Mouse (Mus musculus): ENCODE data around the gene Atp1a2. TPM values are rescaled to one million over a fixed set of nuclear protein-coding genes. Genes with fewer than 3 reads are reported as not detected.

Gene Atp1a2
- total RNA-seq, 2 experiments from 2014 or later = 826 to 1,026 TPM

- intact Hi-C loops (cut with DNase I; ENCODE audit: low total_unique reads) = loop anchor here (10.0 kb wide), 1 partner anchor 195 kb away; no protein-coding TSS in a partner anchor
- DNase-seq = peak; percentile 89
Measured at GRCm38 (mm10) chr1:172309699-172310398, 12.0 kb upstream of the Atp1a2 start.

- DNase-seq = no peak
- intact Hi-C loops (cut with DNase I; ENCODE audit: low total_unique reads) = no loop called here
Measured at GRCm38 (mm10) chr1:172308409-172308808, 10.5 kb upstream of the Atp1a2 start.

GRCm38 (mm10) chr1:172307936-172308335 lies 10.1 kb upstream of the Atp1a2 start:
- no peak for DNase-seq

GRCm38 (mm10) chr1:172306885-172307284 lies 9.0 kb upstream of the Atp1a2 start:
- no peak for DNase-seq
- intact Hi-C loops (cut with DNase I; ENCODE audit: low total_unique reads) = no loop called here

More at GRCm38 (mm10) chr1:172307936-172308335, 10.1 kb upstream of the Atp1a2 start:
- intact Hi-C loops (cut with DNase I; ENCODE audit: low total_unique reads) = no loop called here

GRCm38 (mm10) chr1:172306196-172306595 lies 8.3 kb upstream of the Atp1a2 start:
- intact Hi-C loops (cut with DNase I; ENCODE audit: low total_unique reads) = no loop called here
- DNase-seq = no peak

- intact Hi-C loops (cut with DNase I; ENCODE audit: low total_unique reads) = no loop called here
- DNase-seq = no peak
Measured at GRCm38 (mm10) chr1:172305635-172306034, 7.8 kb upstream of the Atp1a2 start.

GRCm38 (mm10) chr1:172305153-172305552 lies 7.3 kb upstream of the Atp1a2 start:
- no peak for DNase-seq

GRCm38 (mm10) chr1:172304443-172304842 lies 6.6 kb upstream of the Atp1a2 start:
- DNase-seq = no peak
- intact Hi-C loops (cut with DNase I; ENCODE audit: low total_unique reads) = no loop called here

More at GRCm38 (mm10) chr1:172305153-172305552, 7.3 kb upstream of the Atp1a2 start:
- intact Hi-C loops (cut with DNase I; ENCODE audit: low total_unique reads) = no loop called here

GRCm38 (mm10) chr1:172302851-172303250 lies 5.0 kb upstream of the Atp1a2 start:
- intact Hi-C loops (cut with DNase I; ENCODE audit: low total_unique reads) = no loop called here
- DNase-seq = no peak

GRCm38 (mm10) chr1:172302311-172302710 lies 4.4 kb upstream of the Atp1a2 start:
- intact Hi-C loops (cut with DNase I; ENCODE audit: low total_unique reads) = no loop called here
- no peak for DNase-seq

- intact Hi-C loops (cut with DNase I; ENCODE audit: low total_unique reads) = no loop called here
- DNase-seq = no peak
Measured at GRCm38 (mm10) chr1:172301180-172301579, 3.3 kb upstream of the Atp1a2 start.

- intact Hi-C loops (cut with DNase I; ENCODE audit: low total_unique reads) = no loop called here
- peak; percentile 73 for DNase-seq
Measured at GRCm38 (mm10) chr1:172300247-172300646, 2.4 kb upstream of the Atp1a2 start.

GRCm38 (mm10) chr1:172299528-172299927 lies 1.7 kb upstream of the Atp1a2 start:
- intact Hi-C loops (cut with DNase I; ENCODE audit: low total_unique reads) = no loop called here
- no peak for DNase-seq

- peak; percentile 68 for DNase-seq
- intact Hi-C loops (cut with DNase I; ENCODE audit: low total_unique reads) = no loop called here
Measured at GRCm38 (mm10) chr1:172296816-172297510, 901 bp downstream of the Atp1a2 start.

GRCm38 (mm10) chr1:172295751-172296197 lies 2.1 kb downstream of the Atp1a2 start:
- intact Hi-C loops (cut with DNase I; ENCODE audit: low total_unique reads) = no loop called here
- DNase-seq = no peak

- intact Hi-C loops (cut with DNase I; ENCODE audit: low total_unique reads) = no loop called here
- no peak for DNase-seq
Measured at GRCm38 (mm10) chr1:172293449-172293848, 4.4 kb downstream of the Atp1a2 start.

- intact Hi-C loops (cut with DNase I; ENCODE audit: low total_unique reads) = no loop called here
- no peak for DNase-seq
Measured at GRCm38 (mm10) chr1:172292880-172293279, 5.0 kb downstream of the Atp1a2 start.

- intact Hi-C loops (cut with DNase I; ENCODE audit: low total_unique reads) = no loop called here
Measured at GRCm38 (mm10) chr1:172289617-172289946, 8.3 kb downstream of the Atp1a2 start.

GRCm38 (mm10) chr1:172288900-172289616 lies 8.8 kb downstream of the Atp1a2 start:
- DNase-seq = no peak
- intact Hi-C loops (cut with DNase I; ENCODE audit: low total_unique reads) = no loop called here

More at GRCm38 (mm10) chr1:172289617-172289946, 8.3 kb downstream of the Atp1a2 start:
- DNase-seq = no peak

- intact Hi-C loops (cut with DNase I; ENCODE audit: low total_unique reads) = no loop called here
- DNase-seq = no peak
Measured at GRCm38 (mm10) chr1:172286740-172287139, 11.1 kb downstream of the Atp1a2 start.
